Comparison of ENCODE assay signal across 9 mouse cellular contexts in genomic region chr2:20942434-20943198, GRCm38 (mm10). TPM values are rescaled to one million over a fixed set of nuclear protein-coding genes. Genes with fewer than 3 reads are reported as not detected.
A peak's percentile ranks its signal among the peaks of the same experiment; 100 is the strongest.
DNase-seq lines count a peak whose midpoint lies in the region; ATAC-seq and TF ChIP-seq lines count a peak whose summit lies in the region.
"Had no signal": no experiment of that assay in that cellular context is flagged by ENCODE, and none has a peak within 500 bp of the region (broad histone marks: within the 10 kb centered on the region; RNA-seq: fewer than 3 reads in every experiment).

No protein-coding gene starts in this region.

- no peak overlapping the region for H3K9ac ChIP-seq in heart, embryonic 11.5 days (ENCODE audit: low read depth, low read length)
- no peak overlapping the region for H3K9ac ChIP-seq in lung, postnatal 0 days (replicated peaks; ENCODE audit: low read depth)
- no peak overlapping the region for H3K9ac ChIP-seq in hindbrain, embryonic 14.5 days
- no peak overlapping the region for H3K9ac ChIP-seq in stomach, embryonic 14.5 days (replicated peaks; ENCODE audit: low read depth, low read length)

- TF ChIP-seq EP300 in lung, postnatal 0 days (IDR thresholded peaks at IDR 0.05) = no peak

- 26% methylated on average over 10 of the region's 10 CpGs for WGBS in heart, embryonic 11.5 days (ENCODE audit: insufficient replicate concordance)
- WGBS in lung, postnatal 0 days = 38% methylated on average over 10 of the region's 10 CpGs
- 42% methylated on average over 10 of the region's 10 CpGs for WGBS in lung, adult 2 months
- WGBS in hindbrain, embryonic 14.5 days = 53% methylated on average over 10 of the region's 10 CpGs
- 23% methylated on average over 10 of the region's 10 CpGs for WGBS in stomach, embryonic 14.5 days

- DNase-seq in heart, postnatal 10 days = no peak
- peak; percentile 27 for DNase-seq in lung, postnatal 0 days (ENCODE audit: low spot score)
- DNase-seq in lung, adult 2 months = no peak
- DNase-seq in hindbrain, embryonic 14.5 days (ENCODE audit: low spot score) = no peak
- DNase-seq in cerebellum, adult 9-10 months = no peak
- DNase-seq in layer of hippocampus, adult 8-10 months (ENCODE audit: low spot score in 2 of 2) = no peak
- DNase-seq: right cerebral cortex, postnatal 25 days had no signal

- H3K36me3 ChIP-seq in heart, embryonic 11.5 days (ENCODE audit: control insufficient read depth, insufficient read depth, low read length) = no peaks in the 10 kb centered on the region
- no peaks in the 10 kb centered on the region for H3K36me3 ChIP-seq in lung, postnatal 0 days (ENCODE audit: insufficient read depth, low read length)
- H3K36me3 ChIP-seq in hindbrain, embryonic 14.5 days (replicated peaks; ENCODE audit: control insufficient read depth, insufficient read depth) = no peaks in the 10 kb centered on the region
- H3K36me3 ChIP-seq in stomach, embryonic 14.5 days (ENCODE audit: control insufficient read depth, insufficient read depth, low read length) = no peaks in the 10 kb centered on the region

- TF ChIP-seq POLR2A in lung, adult 2 months (IDR thresholded peaks at IDR 0.05; ENCODE audit: borderline replicate concordance, extremely low read depth, low read depth, low read length) = no peak

- no peaks in the 10 kb centered on the region for H3K9me3 ChIP-seq in heart, embryonic 11.5 days (replicated peaks; ENCODE audit: control insufficient read depth, low read length)
- no peaks in the 10 kb centered on the region for H3K9me3 ChIP-seq in lung, postnatal 0 days (ENCODE audit: low read length)
- H3K9me3 ChIP-seq in hindbrain, embryonic 14.5 days (ENCODE audit: control insufficient read depth, low read length) = no peaks in the 10 kb centered on the region
- H3K9me3 ChIP-seq in stomach, embryonic 14.5 days (ENCODE audit: control insufficient read depth, low read depth, low read length) = no peaks in the 10 kb centered on the region

- H3K4me2 ChIP-seq in heart, embryonic 11.5 days = peak overlapping the region; percentile 39
- no peak overlapping the region for H3K4me2 ChIP-seq in lung, postnatal 0 days (replicated peaks; ENCODE audit: low read depth, low read length)
- no peak overlapping the region for H3K4me2 ChIP-seq in hindbrain, embryonic 14.5 days (replicated peaks)
- H3K4me2 ChIP-seq in stomach, embryonic 14.5 days (replicated peaks; ENCODE audit: low read depth, low read length) = no peak overlapping the region

- intact Hi-C loops in heart, postnatal 10 days (cut with DNase I) = no loop called here

- H3K4me1 ChIP-seq in heart, embryonic 11.5 days (ENCODE audit: control insufficient read depth, insufficient read depth, low read length) = peaks cover 45% of the 10 kb centered on the region
- peaks cover 17% of the 10 kb centered on the region; the same call in 1 of the 2 replicates for H3K4me1 ChIP-seq in lung, postnatal 0 days (ENCODE audit: insufficient read depth, low read depth, low read length)
- H3K4me1 ChIP-seq in lung, adult 2 months (ENCODE audit: control insufficient read depth, insufficient read depth, low read length) = peaks cover 8% of the 10 kb centered on the region
- H3K4me1 ChIP-seq in hindbrain, embryonic 14.5 days (replicated peaks; ENCODE audit: control insufficient read depth, insufficient read depth, low read length) = peaks cover 26% of the 10 kb centered on the region; the same call in 1 of the 2 replicates
- H3K4me1 ChIP-seq in stomach, embryonic 14.5 days (ENCODE audit: control insufficient read depth, insufficient read depth, low read length) = peaks cover 17% of the 10 kb centered on the region; the same call in 1 of the 2 replicates

- peak; percentile 44; the same call in 1 of the 2 replicates for ATAC-seq in heart, embryonic 11.5 days (replicated peaks; ENCODE audit: insufficient number of reproducible peaks, low FRiP score, low TSS enrichment)
- ATAC-seq in lung, postnatal 0 days = peak; percentile 40; the same call in 1 of the 2 replicates
- no peak for ATAC-seq in hindbrain, embryonic 14.5 days (ENCODE audit: low FRiP score)
- ATAC-seq in stomach, embryonic 14.5 days (ENCODE audit: insufficient number of reproducible peaks, insufficient read depth, low FRiP score, low read depth) = peak; percentile 60; the same call in 1 of the 2 replicates

- H3K4me3 ChIP-seq in heart, embryonic 11.5 days (ENCODE audit: low read depth, low read length) = no peak overlapping the region
- no peak overlapping the region for H3K4me3 ChIP-seq in lung, postnatal 0 days (ENCODE audit: low read depth, low read length)
- no peak overlapping the region for H3K4me3 ChIP-seq in lung, adult 2 months (replicated peaks; ENCODE audit: extremely low read depth, low read depth, low read length)
- H3K4me3 ChIP-seq in hindbrain, embryonic 14.5 days (replicated peaks; ENCODE audit: low read length) = no peak overlapping the region
- no peak overlapping the region for H3K4me3 ChIP-seq in stomach, embryonic 14.5 days (ENCODE audit: low read depth, low read length)

- no peak for TF ChIP-seq CTCF in lung, postnatal 0 days (IDR thresholded peaks at IDR 0.05)
- TF ChIP-seq CTCF in lung, adult 2 months (IDR thresholded peaks at IDR 0.05; ENCODE audit: insufficient read depth, low read length) = no peak

- no peaks in the 10 kb centered on the region for H3K27me3 ChIP-seq in heart, embryonic 11.5 days (ENCODE audit: control insufficient read depth, insufficient read depth, low read length)
- H3K27me3 ChIP-seq in lung, postnatal 0 days (replicated peaks; ENCODE audit: insufficient read depth, low read length) = no peaks in the 10 kb centered on the region
- no peaks in the 10 kb centered on the region for H3K27me3 ChIP-seq in hindbrain, embryonic 14.5 days (ENCODE audit: control insufficient read depth, insufficient read depth, low read length)
- no peaks in the 10 kb centered on the region for H3K27me3 ChIP-seq in stomach, embryonic 14.5 days (ENCODE audit: control insufficient read depth, insufficient read depth, low read length)

- peak overlapping the region; percentile 65 for H3K27ac ChIP-seq in heart, embryonic 11.5 days (ENCODE audit: low read depth, low read length)
- H3K27ac ChIP-seq in lung, postnatal 0 days (ENCODE audit: low read length) = no peak overlapping the region; the same call in 1 of the 2 replicates
- peak overlapping the region; percentile 23; the same call in 1 of the 2 replicates for H3K27ac ChIP-seq in hindbrain, embryonic 14.5 days
- no peak overlapping the region for H3K27ac ChIP-seq in stomach, embryonic 14.5 days (ENCODE audit: low read length)

RNA-seq across cellular contexts. Expression of gene Arhgap21, which starts 26.1 kb away (rescaled TPM):
- polyA plus RNA-seq in heart, embryonic 11.5 days (2014; fragmentation: Nextera tagmentation; extraction: Ambion mirVana) = 19.3 and 20.4 TPM in 2 replicates
- 100 to 1,000 TPM; 105 to 112 TPM for total RNA-seq in heart, postnatal 10 days (2021)
- polyA plus RNA-seq in lung, postnatal 0 days (2015; fragmentation: Nextera tagmentation; extraction: Ambion mirVana) = 9.9 and 10.9 TPM in 2 replicates
- 19.4 and 33.4 TPM in 2 replicates for polyA plus RNA-seq in lung, adult 2 months (2012; rRNA removed)
- 49.3 and 49.4 TPM in 2 replicates for polyA plus RNA-seq in hindbrain, embryonic 14.5 days (2014; fragmentation: Nextera tagmentation; extraction: Ambion mirVana)
- 17.2 and 19.2 TPM in 2 replicates for polyA plus RNA-seq in stomach, embryonic 14.5 days (2014; fragmentation: Nextera tagmentation; extraction: Ambion mirVana)
- 100 to 1,000 TPM; 309 to 366 (median 334) TPM for total RNA-seq in layer of hippocampus, adult 8-10 months (2022)

Comparison
In these comparisons a context has a peak if more than half of its experiments do, and no peak if none do; other contexts are left out.
1. H3K27ac ChIP-seq: peak in heart, embryonic 11.5 days (single experiment) and hindbrain, embryonic 14.5 days (single experiment); none in lung, postnatal 0 days (single experiment) and stomach, embryonic 14.5 days (single experiment).